Mouse (Mus musculus): ENCODE results near the gene Nectin1. TPM values are rescaled to one million over a fixed set of nuclear protein-coding genes. Genes with fewer than 3 reads are reported as not detected.

Nectin1 gene
- total and polyA plus RNA-seq, 2 experiments from 2014 or later: 11.8 to 43.7 TPM

- ATAC-seq (no peak), DNase-seq (no peak)
- peaks cover 21% of the 10 kb centered on the region for H3K4me1 ChIP-seq (ENCODE audit: insufficient read depth)
- H3K4me2 ChIP-seq (ENCODE audit: low read depth): peak overlapping the region; percentile 83
- peak overlapping the region; percentile 19 for H3K4me3 ChIP-seq (ENCODE audit: low read depth, low read length)
- no peak overlapping the region for H3K9ac ChIP-seq
- 35% methylated on average over 9 of the region's 9 CpGs for WGBS
- no peaks in the 10 kb centered on the region for H3K27me3 ChIP-seq (ENCODE audit: insufficient read depth, low read length)
- H3K27ac ChIP-seq (ENCODE audit: low read depth, low read length): no peak overlapping the region
- peak; percentile 17; the same call in 1 of the 2 replicates for TF ChIP-seq CTCF (IDR thresholded peaks at IDR 0.05; ENCODE audit: low read depth)
- H3K9me3 ChIP-seq (ENCODE audit: low read length): no peaks in the 10 kb centered on the region
- no peaks in the 10 kb centered on the region for H3K36me3 ChIP-seq (ENCODE audit: insufficient read depth)
These were observed 3.9 kb downstream of the Nectin1 start for GRCm38 (mm10) chr9:43747710-43748109.

GRCm38 (mm10) chr9:43748519-43748918, 4.7 kb downstream of the Nectin1 start:
- DNase-seq: no peak
- Histone ChIP-seq H3K9me3 (ENCODE audit: low read length) (no peaks in the 10 kb centered on the region), H3K36me3 (ENCODE audit: insufficient read depth) (no peaks in the 10 kb centered on the region), H3K27ac (ENCODE audit: low read depth, low read length) (no peak overlapping the region), H3K9ac (no peak overlapping the region), H3K4me3 (ENCODE audit: low read depth, low read length) (no peak overlapping the region), H3K27me3 (ENCODE audit: insufficient read depth, low read length) (no peaks in the 10 kb centered on the region), H3K4me2 (ENCODE audit: low read depth) (peak overlapping the region; percentile 83; the same call in 1 of the 2 replicates), H3K4me1 (ENCODE audit: insufficient read depth) (peaks cover 15% of the 10 kb centered on the region)
- no peak for ATAC-seq
- TF ChIP-seq CTCF (IDR thresholded peaks at IDR 0.05; ENCODE audit: low read depth): no peak
- 71% methylated on average over 5 of the region's 5 CpGs for WGBS

- Histone ChIP-seq H3K9ac (no peak overlapping the region), H3K27me3 (ENCODE audit: insufficient read depth, low read length) (no peaks in the 10 kb centered on the region)
- no peak; the same call in 1 of the 2 replicates for TF ChIP-seq CTCF (IDR thresholded peaks at IDR 0.05; ENCODE audit: low read depth)
These were observed 6.3 kb downstream of the Nectin1 start for GRCm38 (mm10) chr9:43750053-43750452.

GRCm38 (mm10) chr9:43751111-43751510, 7.3 kb downstream of the Nectin1 start:
- no peaks in the 10 kb centered on the region for H3K36me3 ChIP-seq (ENCODE audit: insufficient read depth)
- H3K9me3 ChIP-seq (ENCODE audit: low read length): no peaks in the 10 kb centered on the region
- H3K9ac ChIP-seq: no peak overlapping the region
- H3K4me2 ChIP-seq (ENCODE audit: low read depth): no peak overlapping the region
- no peak for TF ChIP-seq CTCF (IDR thresholded peaks at IDR 0.05; ENCODE audit: low read depth)
- no peak overlapping the region for H3K4me3 ChIP-seq (ENCODE audit: low read depth, low read length)
- no peaks in the 10 kb centered on the region for H3K27me3 ChIP-seq (ENCODE audit: insufficient read depth, low read length)
- WGBS: 65% methylated on average over 8 of the region's 8 CpGs
- peaks cover 15% of the 10 kb centered on the region; the same call in 1 of the 2 replicates for H3K4me1 ChIP-seq (ENCODE audit: insufficient read depth)
- DNase-seq (no peak), ATAC-seq (no peak)
- no peak overlapping the region for H3K27ac ChIP-seq (ENCODE audit: low read depth, low read length)

More at GRCm38 (mm10) chr9:43750053-43750452, 6.3 kb downstream of the Nectin1 start:
- ATAC-seq (no peak), DNase-seq (no peak)
- no peaks in the 10 kb centered on the region for H3K36me3 ChIP-seq (ENCODE audit: insufficient read depth)
- no peak overlapping the region for H3K4me3 ChIP-seq (ENCODE audit: low read depth, low read length)
- WGBS: 47% methylated on average over 9 of the region's 9 CpGs
- peaks cover 15% of the 10 kb centered on the region for H3K4me1 ChIP-seq (ENCODE audit: insufficient read depth)
- H3K9me3 ChIP-seq (ENCODE audit: low read length): no peaks in the 10 kb centered on the region
- no peak overlapping the region for H3K4me2 ChIP-seq (ENCODE audit: low read depth)
- no peak overlapping the region for H3K27ac ChIP-seq (ENCODE audit: low read depth, low read length)

- ATAC-seq: no peak
- Histone ChIP-seq H3K27ac (ENCODE audit: low read depth, low read length) (no peak overlapping the region), H3K9ac (no peak overlapping the region), H3K27me3 (ENCODE audit: insufficient read depth, low read length) (no peaks in the 10 kb centered on the region), H3K9me3 (ENCODE audit: low read length) (no peaks in the 10 kb centered on the region), H3K4me2 (ENCODE audit: low read depth) (no peak overlapping the region), H3K36me3 (ENCODE audit: insufficient read depth) (no peaks in the 10 kb centered on the region), H3K4me1 (ENCODE audit: insufficient read depth) (no peaks in the 10 kb centered on the region), H3K4me3 (ENCODE audit: low read depth, low read length) (no peak overlapping the region)
- 78% methylated on average over 6 of the region's 6 CpGs for WGBS
- TF ChIP-seq CTCF (IDR thresholded peaks at IDR 0.05; ENCODE audit: low read depth): no peak
- no peak for DNase-seq
These were observed 9.7 kb downstream of the Nectin1 start for GRCm38 (mm10) chr9:43753481-43753880.

- 75% methylated on average over 5 of the region's 5 CpGs for WGBS
- Histone ChIP-seq H3K27ac (ENCODE audit: low read depth, low read length) (no peak overlapping the region), H3K4me1 (ENCODE audit: insufficient read depth) (peaks cover 4% of the 10 kb centered on the region; the same call in 1 of the 2 replicates), H3K4me2 (ENCODE audit: low read depth) (no peak overlapping the region), H3K9ac (no peak overlapping the region), H3K27me3 (ENCODE audit: insufficient read depth, low read length) (no peaks in the 10 kb centered on the region), H3K4me3 (ENCODE audit: low read depth, low read length) (no peak overlapping the region), H3K9me3 (ENCODE audit: low read length) (no peaks in the 10 kb centered on the region), H3K36me3 (ENCODE audit: insufficient read depth) (no peaks in the 10 kb centered on the region)
- DNase-seq: no peak
- ATAC-seq: no peak
- no peak for TF ChIP-seq CTCF (IDR thresholded peaks at IDR 0.05; ENCODE audit: low read depth)
These were observed 10.3 kb downstream of the Nectin1 start for GRCm38 (mm10) chr9:43754083-43754482.

GRCm38 (mm10) chr9:43754768-43755197, 11.0 kb downstream of the Nectin1 start:
- DNase-seq (no peak), ATAC-seq (no peak)
- Histone ChIP-seq H3K9me3 (ENCODE audit: low read length) (no peaks in the 10 kb centered on the region), H3K36me3 (ENCODE audit: insufficient read depth) (no peaks in the 10 kb centered on the region), H3K4me1 (ENCODE audit: insufficient read depth) (peaks cover 8% of the 10 kb centered on the region; the same call in 1 of the 2 replicates), H3K27ac (ENCODE audit: low read depth, low read length) (no peak overlapping the region), H3K4me2 (ENCODE audit: low read depth) (no peak overlapping the region), H3K27me3 (ENCODE audit: insufficient read depth, low read length) (no peaks in the 10 kb centered on the region), H3K9ac (no peak overlapping the region), H3K4me3 (ENCODE audit: low read depth, low read length) (no peak overlapping the region)
- WGBS: 67% methylated on average over 9 of the region's 9 CpGs
- TF ChIP-seq CTCF (IDR thresholded peaks at IDR 0.05; ENCODE audit: low read depth): no peak
